Mouse (Mus musculus) stomach, postnatal 0 days (tissue): ENCODE measurements around the gene Ppp1r3a. TPM values are rescaled to one million over a fixed set of nuclear protein-coding genes. Genes with fewer than 3 reads are reported as not detected.

Source experiments
- ATAC-seq: fragments of 200-750 bp; cut with Nextera tagmentation; 2 replicates; pipeline ENCODE4 v1.8.0; 2017; ENCODE audit not compliant: low FRiP score, low TSS enrichment
- DNase-seq: peaks from one replicate; pipeline ENCODE4 v3.0.0-alpha.2; 2016; ENCODE audit warnings: low spot score
- H3K27ac ChIP-seq: fragments of 300-500 bp; sonication (generic); replicated peaks from 2 replicates; pipeline ENCODE4 v1.5.1; 2014; ENCODE audit warnings: mild to moderate bottlenecking, control low read depth
- H3K27me3 ChIP-seq: fragments of 300-500 bp; sonication (generic); 2 replicates; pipeline ENCODE4 v1.6.1; 2014; ENCODE audit warnings: low read length; ENCODE audit not compliant: control insufficient read depth, insufficient read depth
- H3K36me3 ChIP-seq: fragments of 300-500 bp; sonication (generic); 2 replicates; pipeline ENCODE4 v1.6.1; 2014; ENCODE audit warnings: low read length, mixed read lengths; ENCODE audit not compliant: control insufficient read depth, insufficient read depth
- H3K4me1 ChIP-seq: fragments of 300-500 bp; sonication (generic); replicated peaks from 2 replicates; pipeline ENCODE4 v1.6.1; 2014; ENCODE audit warnings: antibody characterized with exemption; ENCODE audit not compliant: control insufficient read depth, insufficient read depth
- H3K4me2 ChIP-seq: fragments of 300-500 bp; sonication (generic); replicated peaks from 2 replicates; pipeline ENCODE4 v1.6.1; 2014; ENCODE audit warnings: low read depth, mild to moderate bottlenecking, control low read depth, moderate library complexity
- H3K4me3 ChIP-seq: fragments of 300-500 bp; sonication (generic); 2 replicates; pipeline ENCODE4 v1.5.1; 2014; ENCODE audit warnings: low read depth, low read length, control low read depth
- H3K9ac ChIP-seq: fragments of 300-500 bp; sonication (generic); 2 replicates; pipeline ENCODE4 v1.6.1; 2014; ENCODE audit warnings: mild to moderate bottlenecking, low read length, control low read depth, mixed read lengths
- H3K9me3 ChIP-seq: fragments of 300-500 bp; sonication (generic); 2 replicates; pipeline ENCODE4 v1.6.1; 2016; ENCODE audit warnings: low read length; ENCODE audit not compliant: control insufficient read depth
- CTCF ChIP-seq: IDR thresholded peaks from 2 replicates; pipeline ENCODE4 v1.5.1; 2016; ENCODE audit warnings: antibody characterized with exemption, low read depth, mild to moderate bottlenecking, moderate library complexity
- EP300 ChIP-seq: optimal IDR thresholded peaks from 2 replicates; pipeline ENCODE3; 2016; ENCODE audit warnings: antibody characterized with exemption
- WGBS: fragments of 180-500 bp; shearing (Covaris S2); extraction: QIAGEN DNeasy Blood & Tissue Kit; methylation state at CpG from one replicate; pipeline ENCODE4 v1.1.7; 2014; 5-methylcytosine and 5-hydroxymethylcytosine counted together
- polyA plus RNA-seq: library from polyadenylated mRNA; unstranded; fragments of >200 nt; fragmentation: Nextera tagmentation; extraction: Ambion mirVana; gene quantifications from 2 replicates; pipeline ENCODE4 v1.2.1, GENCODE M21; 2015

Gene Ppp1r3a
- polyA plus RNA-seq, 1 experiment from 2014 or later: 2.4 TPM

GRCm38 (mm10) chr6:14752211-14752610 is 2.9 kb downstream of the Ppp1r3a start:
- Histone ChIP-seq H3K36me3 (no peaks in the 10 kb centered on the region), H3K4me1 (no peaks in the 10 kb centered on the region), H3K9ac (no peak overlapping the region), H3K4me3 (no peak overlapping the region), H3K27me3 (no peaks in the 10 kb centered on the region), H3K9me3 (no peaks in the 10 kb centered on the region), H3K4me2 (no peak overlapping the region), H3K27ac (no peak overlapping the region)
- ATAC-seq (no peak), DNase-seq (no peak)
- no peak for TF ChIP-seq EP300
- no peak for TF ChIP-seq CTCF
- 56% methylated on average over 1 of the region's 1 CpGs for WGBS

- Histone ChIP-seq H3K27ac (no peak overlapping the region), H3K36me3 (no peaks in the 10 kb centered on the region), H3K4me3 (no peak overlapping the region), H3K9me3 (no peaks in the 10 kb centered on the region), H3K4me1 (no peaks in the 10 kb centered on the region), H3K4me2 (no peak overlapping the region), H3K9ac (no peak overlapping the region), H3K27me3 (no peaks in the 10 kb centered on the region)
- DNase-seq: no peak
- TF ChIP-seq EP300 (no peak), CTCF (no peak)
- 56% methylated on average over 2 of the region's 2 CpGs for WGBS
- ATAC-seq: no peak
Observed at GRCm38 (mm10) chr6:14747000-14747399, 8.1 kb downstream of the Ppp1r3a start.

- Histone ChIP-seq H3K4me3 (no peak overlapping the region), H3K27ac (no peak overlapping the region), H3K27me3 (no peaks in the 10 kb centered on the region), H3K4me2 (no peak overlapping the region), H3K4me1 (no peaks in the 10 kb centered on the region), H3K9ac (no peak overlapping the region), H3K36me3 (no peaks in the 10 kb centered on the region), H3K9me3 (no peaks in the 10 kb centered on the region)
- 81% methylated on average over 2 of the region's 2 CpGs for WGBS
- no peak for ATAC-seq
- TF ChIP-seq EP300: no peak
- no peak for TF ChIP-seq CTCF
- DNase-seq: no peak
Observed at GRCm38 (mm10) chr6:14736017-14736416, 19.1 kb downstream of the Ppp1r3a start.

- Histone ChIP-seq H3K4me1 (no peaks in the 10 kb centered on the region), H3K9me3 (no peaks in the 10 kb centered on the region), H3K9ac (no peak overlapping the region), H3K4me3 (no peak overlapping the region), H3K36me3 (no peaks in the 10 kb centered on the region), H3K27ac (no peak overlapping the region), H3K27me3 (no peaks in the 10 kb centered on the region), H3K4me2 (no peak overlapping the region)
- DNase-seq (no peak), ATAC-seq (no peak)
- no peak for TF ChIP-seq CTCF
- no peak for TF ChIP-seq EP300
- WGBS: 82% methylated on average over 5 of the region's 5 CpGs
Observed at GRCm38 (mm10) chr6:14731011-14731410, 24.1 kb downstream of the Ppp1r3a start.

- 76% methylated on average over 4 of the region's 4 CpGs for WGBS
- Histone ChIP-seq H3K9me3 (no peaks in the 10 kb centered on the region), H3K4me3 (no peak overlapping the region), H3K9ac (no peak overlapping the region), H3K4me2 (no peak overlapping the region), H3K27ac (no peak overlapping the region), H3K27me3 (no peaks in the 10 kb centered on the region), H3K36me3 (no peaks in the 10 kb centered on the region), H3K4me1 (no peaks in the 10 kb centered on the region)
- DNase-seq (no peak), ATAC-seq (no peak)
- TF ChIP-seq CTCF (no peak), EP300 (no peak)
Observed at GRCm38 (mm10) chr6:14720772-14721414, 34.2 kb downstream of the Ppp1r3a start.

GRCm38 (mm10) chr6:14720110-14720771 is 34.8 kb downstream of the Ppp1r3a start:
- DNase-seq (no peak), ATAC-seq (no peak)
- Histone ChIP-seq H3K4me3 (no peak overlapping the region), H3K27ac (no peak overlapping the region), H3K36me3 (no peaks in the 10 kb centered on the region), H3K27me3 (no peaks in the 10 kb centered on the region), H3K4me2 (no peak overlapping the region), H3K9me3 (no peaks in the 10 kb centered on the region), H3K9ac (no peak overlapping the region), H3K4me1 (no peaks in the 10 kb centered on the region)
- no peak for TF ChIP-seq CTCF
- TF ChIP-seq EP300: no peak
- WGBS: 79% methylated on average over 6 of the region's 6 CpGs
